Mouse (Mus musculus) Muller cell, postnatal 12 days (primary cell): Measurements from ENCODE around the gene Zfp866.
A peak's percentile ranks its signal among the peaks of the same experiment; 100 is the strongest.

Experiments
- DNase-seq: peaks from one replicate; pipeline ENCODE4 v3.0.0-alpha.2; 2015; ENCODE audit errors: inconsistent ontology term

Gene Zfp866

GRCm38 (mm10) chr8:69797661-69798060 lies 6.7 kb upstream of the Zfp866 start:
- DNase-seq, result no peak

GRCm38 (mm10) chr8:69796721-69797345 lies 5.9 kb upstream of the Zfp866 start:
- no peak for DNase-seq

GRCm38 (mm10) chr8:69794901-69795300 lies 3.9 kb upstream of the Zfp866 start:
- no peak for DNase-seq

- DNase-seq, result no peak
These were observed 3.1 kb upstream of the Zfp866 start for GRCm38 (mm10) chr8:69794096-69794495.

GRCm38 (mm10) chr8:69793666-69794065 lies 2.7 kb upstream of the Zfp866 start:
- no peak for DNase-seq

GRCm38 (mm10) chr8:69791415-69792068 lies 564 bp upstream of the Zfp866 start:
- DNase-seq, result peak; percentile 34

GRCm38 (mm10) chr8:69790364-69790763 lies 614 bp downstream of the Zfp866 start:
- peak; percentile 13 for DNase-seq

- no peak for DNase-seq
These were observed 1.2 kb downstream of the Zfp866 start for GRCm38 (mm10) chr8:69789731-69790130.

GRCm38 (mm10) chr8:69789105-69789504 lies 1.9 kb downstream of the Zfp866 start:
- DNase-seq, result no peak

- no peak for DNase-seq
These were observed 13.9 kb downstream of the Zfp866 start for GRCm38 (mm10) chr8:69777111-69777510.

- DNase-seq, result no peak
These were observed 15.8 kb downstream of the Zfp866 start for GRCm38 (mm10) chr8:69775149-69775534.

- DNase-seq, result peak; percentile 95
These were observed 16.4 kb downstream of the Zfp866 start, which contains the start of gene Gm20422 for GRCm38 (mm10) chr8:69774503-69775148. TSS of gene Gm20422 (minus strand) at chr8:69774886.

- DNase-seq, result no peak
These were observed 18.9 kb downstream of the Zfp866 start for GRCm38 (mm10) chr8:69772106-69772505.

GRCm38 (mm10) chr8:69771221-69771620 lies 19.8 kb downstream of the Zfp866 start:
- no peak for DNase-seq

- no peak for DNase-seq
These were observed 29.0 kb downstream of the Zfp866 start for GRCm38 (mm10) chr8:69761814-69762445.

- DNase-seq, result no peak
These were observed 32.7 kb downstream of the Zfp866 start for GRCm38 (mm10) chr8:69758316-69758715.

GRCm38 (mm10) chr8:69752437-69752836 lies 38.5 kb downstream of the Zfp866 start:
- no peak for DNase-seq

- DNase-seq, result peak; percentile 97
These were observed 41.2 kb downstream of the Zfp866 start, which contains the start of gene Zfp963 for GRCm38 (mm10) chr8:69749544-69750454. TSS of gene Zfp963 (minus strand) at chr8:69749970.

GRCm38 (mm10) chr8:69741231-69741630 lies 49.7 kb downstream of the Zfp866 start:
- DNase-seq, result no peak

- no peak for DNase-seq
These were observed 50.2 kb downstream of the Zfp866 start for GRCm38 (mm10) chr8:69740763-69741162.

- DNase-seq, result no peak
These were observed 55.5 kb downstream of the Zfp866 start for GRCm38 (mm10) chr8:69735495-69735894.
